Mouse (Mus musculus) hindbrain, embryonic 11.5 days (tissue): ENCODE results near the gene Pgrmc1. TPM values are rescaled to one million over a fixed set of nuclear protein-coding genes. Genes with fewer than 3 reads are reported as not detected.
A peak's percentile ranks its signal among the peaks of the same experiment; 100 is the strongest.
"Not testable (repeated sequence)": the region's sequence is repeated elsewhere in the genome, so short reads cannot be mapped to it uniquely, and the experiment has no call there.

Experiments used
- ATAC-seq: fragments of 200-750 bp; cut with Nextera tagmentation; 2 replicates; pipeline ENCODE4 v1.8.0; 2017; ENCODE audit warnings: mild to moderate bottlenecking, moderate TSS enrichment, moderate library complexity; ENCODE audit not compliant: low FRiP score
- DNase-seq: peaks from one replicate; pipeline ENCODE4 v3.0.0-alpha.2; 2015; ENCODE audit warnings: low spot score
- H3K27ac ChIP-seq: fragments of 300-500 bp; sonication (generic); 2 replicates; pipeline ENCODE4 v1.5.1; 2014; ENCODE audit warnings: mild to moderate bottlenecking, low read depth, low read length
- H3K27me3 ChIP-seq: fragments of 300-500 bp; sonication (generic); 2 replicates; pipeline ENCODE4 v1.6.1; 2014; ENCODE audit warnings: mild to moderate bottlenecking, low read length, moderate library complexity, mixed read lengths; ENCODE audit not compliant: control insufficient read depth, insufficient read depth
- H3K36me3 ChIP-seq: fragments of 300-500 bp; sonication (generic); 2 replicates; pipeline ENCODE4 v1.6.1; 2014; ENCODE audit warnings: mild to moderate bottlenecking, low read length, moderate library complexity, mixed read lengths; ENCODE audit not compliant: control insufficient read depth, insufficient read depth
- H3K4me1 ChIP-seq: fragments of 300-500 bp; sonication (generic); replicated peaks from 2 replicates; pipeline ENCODE4 v1.6.1; 2014; ENCODE audit warnings: low read length, mixed read lengths; ENCODE audit not compliant: control insufficient read depth, insufficient read depth
- H3K4me2 ChIP-seq: fragments of 300-500 bp; sonication (generic); replicated peaks from 2 replicates; pipeline ENCODE4 v1.6.1; 2014; ENCODE audit warnings: mild to moderate bottlenecking, low read depth, low read length
- H3K4me3 ChIP-seq: fragments of 300-500 bp; sonication (generic); 2 replicates; pipeline ENCODE4 v1.5.1; 2014; ENCODE audit warnings: low read depth, low read length
- H3K9ac ChIP-seq: fragments of 300-500 bp; sonication (generic); 2 replicates; pipeline ENCODE4 v1.6.1; 2014; ENCODE audit warnings: low read depth, low read length
- H3K9me3 ChIP-seq: fragments of 300-500 bp; sonication (generic); 2 replicates; pipeline ENCODE4 v1.6.1; 2016; ENCODE audit warnings: low read length; ENCODE audit not compliant: control insufficient read depth
- WGBS: fragments of 180-500 bp; shearing (Covaris S2); extraction: QIAGEN DNeasy Blood & Tissue Kit; methylation state at CpG from one replicate; pipeline ENCODE4 v1.1.7; 2014; 5-methylcytosine and 5-hydroxymethylcytosine counted together
- polyA plus RNA-seq: library from polyadenylated mRNA; unstranded; fragments of >200 nt; fragmentation: Nextera tagmentation; extraction: Ambion mirVana; gene quantifications from 2 replicates; pipeline ENCODE4 v1.2.1, GENCODE M21; 2014

The Pgrmc1 gene
- polyA plus RNA-seq, 1 experiment from 2014 or later, result 490 TPM

GRCm38 (mm10) chrX:36562079-36562478 lies 35.9 kb upstream of the Pgrmc1 start:
- no peak for ATAC-seq
- H3K4me3 ChIP-seq, result no peak overlapping the region
- DNase-seq, result no peak
- no peak overlapping the region for H3K27ac ChIP-seq
- no peaks in the 10 kb centered on the region for H3K36me3 ChIP-seq
- H3K9ac ChIP-seq, result no peak overlapping the region
- 34% methylated on average over 3 of the region's 3 CpGs for WGBS
- no peaks in the 10 kb centered on the region for H3K4me1 ChIP-seq
- H3K9me3 ChIP-seq, result no peaks in the 10 kb centered on the region
- H3K27me3 ChIP-seq, result no peaks in the 10 kb centered on the region
- no peak overlapping the region for H3K4me2 ChIP-seq

GRCm38 (mm10) chrX:36586629-36587303 lies 11.2 kb upstream of the Pgrmc1 start:
- Histone ChIP-seq H3K36me3 (no peaks in the 10 kb centered on the region), H3K27me3 (no peaks in the 10 kb centered on the region), H3K4me3 (no peak overlapping the region), H3K9me3 (no peaks in the 10 kb centered on the region), H3K4me1 (no peaks in the 10 kb centered on the region), H3K9ac (no peak overlapping the region), H3K4me2 (no peak overlapping the region), H3K27ac (no peak overlapping the region)
- ATAC-seq, result no peak
- 69% methylated on average over 1 of the region's 1 CpGs for WGBS
- no peak for DNase-seq

- no peaks in the 10 kb centered on the region for H3K9me3 ChIP-seq
- H3K27me3 ChIP-seq, result no peaks in the 10 kb centered on the region
- WGBS, result 64% methylated on average over 8 of the region's 8 CpGs
- H3K36me3 ChIP-seq, result no peaks in the 10 kb centered on the region
- H3K4me2 ChIP-seq, result no peak overlapping the region
- no peaks in the 10 kb centered on the region for H3K4me1 ChIP-seq
- no peak overlapping the region for H3K9ac ChIP-seq
- H3K27ac ChIP-seq, result no peak overlapping the region
- ATAC-seq (peak; percentile 80), DNase-seq (peak; percentile 27)
- no peak overlapping the region for H3K4me3 ChIP-seq
Measured at GRCm38 (mm10) chrX:36587304-36588209, 10.4 kb upstream of the Pgrmc1 start.

- WGBS, result 82% methylated on average over 7 of the region's 7 CpGs
- no peak for ATAC-seq
- H3K27ac ChIP-seq, result no peak overlapping the region
- no peaks in the 10 kb centered on the region for H3K27me3 ChIP-seq
- H3K4me3 ChIP-seq, result no peak overlapping the region
- H3K4me2 ChIP-seq, result no peak overlapping the region
- DNase-seq, result no peak
- no peaks in the 10 kb centered on the region for H3K4me1 ChIP-seq
- H3K9me3 ChIP-seq, result no peaks in the 10 kb centered on the region
- H3K9ac ChIP-seq, result no peak overlapping the region
- H3K36me3 ChIP-seq, result no peaks in the 10 kb centered on the region
Measured at GRCm38 (mm10) chrX:36590266-36590665, 7.7 kb upstream of the Pgrmc1 start.

GRCm38 (mm10) chrX:36591120-36591519 lies 6.9 kb upstream of the Pgrmc1 start:
- no peak for DNase-seq
- H3K4me1 ChIP-seq, result no peaks in the 10 kb centered on the region
- H3K4me2 ChIP-seq, result no peak overlapping the region
- H3K9me3 ChIP-seq, result no peaks in the 10 kb centered on the region
- 82% methylated on average over 1 of the region's 1 CpGs for WGBS
- no peaks in the 10 kb centered on the region for H3K27me3 ChIP-seq
- no peak overlapping the region for H3K27ac ChIP-seq
- no peak overlapping the region for H3K9ac ChIP-seq
- H3K36me3 ChIP-seq, result no peaks in the 10 kb centered on the region
- no peak for ATAC-seq
- H3K4me3 ChIP-seq, result no peak overlapping the region

- H3K9me3 ChIP-seq, result no peaks in the 10 kb centered on the region
- H3K27ac ChIP-seq, result no peak overlapping the region
- no peaks in the 10 kb centered on the region for H3K4me1 ChIP-seq
- DNase-seq (no peak), ATAC-seq (no peak)
- 81% methylated on average over 4 of the region's 4 CpGs for WGBS
- H3K27me3 ChIP-seq, result no peaks in the 10 kb centered on the region
- H3K4me3 ChIP-seq, result no peak overlapping the region
- H3K9ac ChIP-seq, result no peak overlapping the region
- H3K36me3 ChIP-seq, result no peaks in the 10 kb centered on the region
- H3K4me2 ChIP-seq, result no peak overlapping the region
Measured at GRCm38 (mm10) chrX:36591539-36591938, 6.5 kb upstream of the Pgrmc1 start.

GRCm38 (mm10) chrX:36595247-36595646 lies 2.8 kb upstream of the Pgrmc1 start:
- Histone ChIP-seq H3K27me3 (no peaks in the 10 kb centered on the region), H3K9me3 (no peaks in the 10 kb centered on the region), H3K4me1 (0 out of 2 replicates have a peak, but pooled peaks cover 2% of the 10 kb centered on the region), H3K27ac (no peak overlapping the region), H3K9ac (no peak overlapping the region), H3K36me3 (no peaks in the 10 kb centered on the region), H3K4me2 (no peak overlapping the region), H3K4me3 (no peak overlapping the region)
- WGBS, result 79% methylated on average over 3 of the region's 3 CpGs
- ATAC-seq, result no peak
- DNase-seq, result no peak

- H3K4me3 ChIP-seq, H3K9me3 ChIP-seq, ATAC-seq, H3K27me3 ChIP-seq, H3K27ac ChIP-seq, H3K9ac ChIP-seq, H3K4me1 ChIP-seq, DNase-seq, H3K4me2 ChIP-seq, H3K36me3 ChIP-seq: not testable (repeated sequence)
- WGBS, result 86% methylated on average over 5 of the region's 5 CpGs
Measured at GRCm38 (mm10) chrX:36596483-36597120, 1.4 kb upstream of the Pgrmc1 start.
